Mouse (Mus musculus): Measurements from ENCODE around the gene Plekhb1. TPM values are rescaled to one million over a fixed set of nuclear protein-coding genes. Genes with fewer than 3 reads are reported as not detected.

Plekhb1 gene
- total RNA-seq, 2 experiments from 2014 or later = not detected

Other genes starting within 250 kb of the Plekhb1 start
- 0.42 TPM in 1 of 2 replicates, not detected in the other for gene Ucp3, start 189.4 kb downstream of the Plekhb1 start, total RNA-seq (2015; ENCODE audit: low replicate concordance)
- 0.56 TPM in 1 of 2 replicates, not detected in the other for gene Ucp3, start 189.4 kb downstream of the Plekhb1 start, total RNA-seq (2017; ENCODE audit: low replicate concordance)
- gene Ucp2, start 169.1 kb downstream of the Plekhb1 start, total RNA-seq (2015; ENCODE audit: low replicate concordance) = 1,034 and 1,242 TPM in 2 replicates
- 1,143 and 1,228 TPM in 2 replicates for gene Ucp2, start 169.1 kb downstream of the Plekhb1 start, total RNA-seq (2017; ENCODE audit: low replicate concordance)
- gene Dnajb13, start 147.5 kb downstream of the Plekhb1 start, total RNA-seq (2015; ENCODE audit: low replicate concordance) = 1.5 TPM in 1 of 2 replicates, not detected in the other
- gene Dnajb13, start 147.5 kb downstream of the Plekhb1 start, total RNA-seq (2017; ENCODE audit: low replicate concordance) = 2.6 and 9.2 TPM in 2 replicates
- 1.7 and 4.0 TPM in 2 replicates for gene Coa4, start 125.3 kb downstream of the Plekhb1 start, total RNA-seq (2015; ENCODE audit: low replicate concordance)
- gene Coa4, start 125.3 kb downstream of the Plekhb1 start, total RNA-seq (2017; ENCODE audit: low replicate concordance) = 6.7 and 9.8 TPM in 2 replicates
- 60.5 and 60.6 TPM in 2 replicates for gene Rab6a, start 55.0 kb downstream of the Plekhb1 start, total RNA-seq (2015; ENCODE audit: low replicate concordance)
- gene Rab6a, start 55.0 kb downstream of the Plekhb1 start, total RNA-seq (2017; ENCODE audit: low replicate concordance) = 62.5 and 81.7 TPM in 2 replicates
- gene Mrpl48, start 54.1 kb downstream of the Plekhb1 start, total RNA-seq (2015; ENCODE audit: low replicate concordance) = 3.5 and 27.4 TPM in 2 replicates
- gene Mrpl48, start 54.1 kb downstream of the Plekhb1 start, total RNA-seq (2017; ENCODE audit: low replicate concordance) = 7.1 and 40.0 TPM in 2 replicates
- gene Fam168a, start 44.2 kb upstream of the Plekhb1 start, total RNA-seq (2015; ENCODE audit: low replicate concordance) = 7.9 and 8.1 TPM in 2 replicates
- 3.4 and 5.9 TPM in 2 replicates for gene Fam168a, start 44.2 kb upstream of the Plekhb1 start, total RNA-seq (2017; ENCODE audit: low replicate concordance)
- gene Relt, start 201.0 kb upstream of the Plekhb1 start, total RNA-seq (2015; ENCODE audit: low replicate concordance) = 12.1 and 12.9 TPM in 2 replicates
- 11.6 and 14.8 TPM in 2 replicates for gene Relt, start 201.0 kb upstream of the Plekhb1 start, total RNA-seq (2017; ENCODE audit: low replicate concordance)

Data from erythroblast, adult 5-6 weeks (primary cell).